Mouse (Mus musculus) lung, postnatal 0 days (tissue): ENCODE measurements around the gene Eif3g. TPM values are rescaled to one million over a fixed set of nuclear protein-coding genes. Genes with fewer than 3 reads are reported as not detected.

Experiments used
- ATAC-seq: fragments of 200-750 bp; cut with Nextera tagmentation; 2 replicates; pipeline ENCODE4 v1.8.0; 2017; ENCODE audit warnings: moderate library complexity
- DNase-seq: peaks from one replicate; pipeline ENCODE4 v3.0.0-alpha.2; 2016; ENCODE audit warnings: low spot score
- H3K27ac ChIP-seq: fragments of 300-500 bp; sonication (generic); 2 replicates; pipeline ENCODE4 v1.5.1; 2014; ENCODE audit warnings: antibody characterized with exemption, mild to moderate bottlenecking, low read length, mixed read lengths
- H3K27me3 ChIP-seq: fragments of 300-500 bp; sonication (generic); replicated peaks from 2 replicates; pipeline ENCODE4 v1.6.1; 2014; ENCODE audit warnings: low read length, mixed read lengths; ENCODE audit not compliant: insufficient read depth
- H3K36me3 ChIP-seq: fragments of 300-500 bp; sonication (generic); 2 replicates; pipeline ENCODE4 v1.6.1; 2014; ENCODE audit warnings: low read length, mixed read lengths; ENCODE audit not compliant: insufficient read depth
- H3K4me1 ChIP-seq: fragments of 300-500 bp; sonication (generic); 2 replicates; pipeline ENCODE4 v1.6.1; 2014; ENCODE audit warnings: antibody characterized with exemption, low read depth, low read length, mixed read lengths; ENCODE audit not compliant: insufficient read depth
- H3K4me2 ChIP-seq: fragments of 300-500 bp; sonication (generic); replicated peaks from 2 replicates; pipeline ENCODE4 v1.6.1; 2014; ENCODE audit warnings: low read depth, mild to moderate bottlenecking, low read length, moderate library complexity, mixed read lengths
- H3K4me3 ChIP-seq: fragments of 300-500 bp; sonication (generic); 2 replicates; pipeline ENCODE4 v1.5.1; 2014; ENCODE audit warnings: low read depth, low read length
- H3K9ac ChIP-seq: fragments of 300-500 bp; sonication (generic); replicated peaks from 2 replicates; pipeline ENCODE4 v1.6.1; 2014; ENCODE audit warnings: low read depth, mild to moderate bottlenecking
- H3K9me3 ChIP-seq: fragments of 300-500 bp; sonication (generic); 2 replicates; pipeline ENCODE4 v1.6.1; 2016; ENCODE audit warnings: low read length, mixed read lengths
- CTCF ChIP-seq: IDR thresholded peaks from 2 replicates; pipeline ENCODE4 v1.5.1; 2016; ENCODE audit warnings: antibody characterized with exemption, mild to moderate bottlenecking
- EP300 ChIP-seq: IDR thresholded peaks from 2 replicates; pipeline ENCODE4 v1.6.1; 2016; ENCODE audit warnings: antibody characterized with exemption, mild to moderate bottlenecking, control low read depth
- WGBS: fragments of 180-500 bp; shearing (Covaris S2); extraction: QIAGEN DNeasy Blood & Tissue Kit; methylation state at CpG from one replicate; pipeline ENCODE4 v1.1.7; 2014; 5-methylcytosine and 5-hydroxymethylcytosine counted together
- polyA plus RNA-seq: library from polyadenylated mRNA; unstranded; fragments of >200 nt; fragmentation: Nextera tagmentation; extraction: Ambion mirVana; gene quantifications from 2 replicates; pipeline ENCODE4 v1.2.1, GENCODE M21; 2015

Eif3g gene
- 174 and 177 TPM in 2 replicates for polyA plus RNA-seq

DNA sequence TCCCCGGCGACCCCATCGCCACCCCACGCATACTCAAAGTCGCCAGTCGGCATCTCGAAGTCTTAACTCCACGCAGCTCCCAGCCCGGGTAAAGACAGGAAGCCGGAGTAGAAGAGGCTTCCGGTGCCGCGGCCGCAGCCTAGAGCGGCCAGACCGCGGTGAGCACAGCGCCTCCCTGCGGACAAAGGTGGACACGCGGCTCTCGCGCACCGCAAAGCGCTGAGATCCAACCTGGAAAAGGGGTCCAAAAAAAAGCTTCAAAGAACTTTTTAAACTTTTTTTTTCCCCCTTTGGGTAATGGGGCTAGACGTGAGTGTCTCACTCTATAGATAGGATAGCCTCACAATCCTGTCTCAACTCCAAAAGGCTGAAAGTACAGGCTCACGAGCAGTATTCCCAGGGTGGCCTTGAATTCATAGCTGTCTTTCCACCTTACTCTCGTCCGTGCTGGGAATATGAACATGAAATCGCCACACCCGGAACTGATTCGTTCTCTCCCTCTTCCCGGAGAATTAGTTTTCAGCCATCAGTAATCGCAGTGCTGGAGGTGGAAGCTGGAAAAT, at the start of gene Eif3g:
Gene Eif3g, minus strand, starts transcription at position 113 of the 563 bp plus-strand sequence.
- WGBS, result 3% methylated on average over 34 of the region's 34 CpGs
- peak within 1 kb of the TSS; percentile 92 for H3K4me2 ChIP-seq

DNA sequence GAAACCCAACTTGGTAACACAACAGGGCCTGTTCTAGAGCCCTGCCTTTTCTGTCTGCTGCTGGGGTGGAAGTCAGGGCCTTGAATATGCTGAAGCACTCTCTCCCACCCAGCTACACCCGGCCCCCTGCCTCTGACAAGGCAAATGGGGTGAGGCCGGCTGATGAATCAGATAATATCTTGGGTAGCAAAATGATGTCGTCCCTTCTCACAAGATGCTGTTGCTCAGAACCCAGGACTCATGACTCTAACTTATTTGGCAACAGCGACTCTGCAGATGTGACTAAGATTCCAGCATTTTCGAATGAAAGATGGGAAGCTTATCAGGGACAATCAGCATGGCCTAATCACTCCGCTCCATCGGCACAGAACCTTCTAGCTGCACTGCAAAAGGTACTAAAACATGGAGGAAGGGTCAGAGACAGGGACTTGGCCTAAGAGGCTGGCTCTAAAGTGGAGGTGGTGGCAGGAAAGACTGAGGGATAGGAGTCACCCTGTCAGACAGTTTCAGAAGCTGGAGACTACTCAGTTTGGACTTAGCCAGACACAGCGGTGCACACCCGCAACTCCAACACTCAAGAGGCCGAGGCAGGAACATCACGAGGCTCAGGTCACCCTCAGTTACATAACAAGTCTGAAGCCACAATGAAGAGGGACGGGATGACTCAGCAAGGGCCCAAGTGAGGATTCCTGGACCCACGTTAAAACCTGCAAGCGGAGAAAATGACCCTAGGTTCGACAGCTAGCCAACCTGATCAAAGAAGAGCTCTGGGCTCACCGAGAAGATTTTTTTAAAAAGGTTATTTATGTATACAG, 47.9 kb upstream of the Eif3g start:
- H3K27ac ChIP-seq, result no peak overlapping the region
- WGBS, result 68% methylated on average over 16 of the region's 16 CpGs
- 0 out of 2 replicates have a peak, but pooled peaks cover 2% of the 10 kb centered on the region for H3K36me3 ChIP-seq
- DNase-seq, result no peak
- no peaks in the 10 kb centered on the region for H3K27me3 ChIP-seq
- no peaks in the 10 kb centered on the region for H3K9me3 ChIP-seq
- H3K9ac ChIP-seq, result no peak overlapping the region
- H3K4me3 ChIP-seq, result no peak overlapping the region
- TF ChIP-seq EP300 (no peak), CTCF (no peak)
- peaks cover under 1% of the 10 kb centered on the region for H3K4me1 ChIP-seq
- ATAC-seq, result no peak
- no peak overlapping the region for H3K4me2 ChIP-seq

More for the DNA sequence above, at the start of gene Eif3g:
- Histone ChIP-seq H3K9me3 (no peaks in the 10 kb centered on the region), H3K27ac (peak within 1 kb of the TSS; percentile 68), H3K36me3 (peaks cover 19% of the 10 kb centered on the region; the same call in 1 of the 2 replicates), H3K9ac (peak within 1 kb of the TSS; percentile 90), H3K27me3 (no peaks in the 10 kb centered on the region), H3K4me1 (peaks cover 9% of the 10 kb centered on the region; the same call in 1 of the 2 replicates), H3K4me3 (peak within 1 kb of the TSS; percentile 87)
- TF ChIP-seq CTCF (peak; percentile 90), EP300 (no peak)
- DNase-seq, result peak; percentile 93
- ATAC-seq, result peak; percentile 89

DNA sequence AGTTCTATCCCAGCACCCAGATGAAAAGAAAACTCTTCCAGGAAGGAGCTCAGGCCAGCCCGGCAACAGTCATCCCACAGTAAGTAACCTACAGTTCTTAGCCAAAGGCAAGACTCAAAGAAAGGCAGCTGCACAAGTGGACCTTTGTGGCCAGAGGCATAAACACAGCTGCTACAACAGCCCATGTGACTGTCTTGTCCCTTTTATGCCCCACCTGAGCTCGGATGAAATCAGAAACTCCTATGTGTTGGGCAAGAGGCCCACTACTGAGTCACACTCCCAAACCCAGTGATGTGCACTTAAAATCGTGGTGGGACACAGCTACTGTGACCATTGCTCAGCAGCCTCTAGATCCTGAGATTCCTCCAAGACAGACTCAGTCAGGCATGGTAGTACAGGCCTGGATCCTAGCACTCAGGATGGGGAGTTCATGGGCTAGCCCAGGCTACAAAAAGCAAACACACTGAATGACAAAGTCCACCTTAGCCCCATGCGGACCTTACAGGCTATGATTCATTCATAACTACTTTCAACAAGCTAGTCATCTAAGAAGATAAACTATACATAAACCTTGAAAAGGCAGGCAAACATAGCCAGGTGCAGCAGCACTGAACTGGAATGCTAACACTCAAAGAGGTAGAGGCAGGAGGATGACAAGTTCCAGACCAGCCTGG, 46.4 kb upstream of the Eif3g start:
- Histone ChIP-seq H3K27ac (no peak overlapping the region), H3K27me3 (no peaks in the 10 kb centered on the region), H3K4me2 (no peak overlapping the region), H3K4me1 (no peaks in the 10 kb centered on the region; the same call in 1 of the 2 replicates), H3K4me3 (no peak overlapping the region), H3K9ac (no peak overlapping the region), H3K36me3 (peaks cover 11% of the 10 kb centered on the region; the same call in 1 of the 2 replicates), H3K9me3 (no peaks in the 10 kb centered on the region)
- ATAC-seq (no peak), DNase-seq (no peak)
- WGBS, result 41% methylated on average over 4 of the region's 4 CpGs
- no peak for TF ChIP-seq CTCF
- no peak for TF ChIP-seq EP300

- no peak overlapping the region for H3K9ac ChIP-seq
- 25% methylated on average over 2 of the region's 2 CpGs for WGBS
- no peaks in the 10 kb centered on the region; the same call in 1 of the 2 replicates for H3K4me1 ChIP-seq
- peaks cover 19% of the 10 kb centered on the region; the same call in 1 of the 2 replicates for H3K36me3 ChIP-seq
- no peak for ATAC-seq
- H3K4me3 ChIP-seq, result no peak overlapping the region
- DNase-seq, result no peak
- no peaks in the 10 kb centered on the region for H3K27me3 ChIP-seq
- no peaks in the 10 kb centered on the region for H3K9me3 ChIP-seq
- H3K4me2 ChIP-seq, result no peak overlapping the region
- TF ChIP-seq CTCF (peak; percentile 25), EP300 (no peak)
- no peak overlapping the region for H3K27ac ChIP-seq
Observed at GRCm38 (mm10) chr9:20943911-20944310, 45.5 kb upstream of the Eif3g start.

GRCm38 (mm10) chr9:20943396-20943795, 45.0 kb upstream of the Eif3g start:
- no peak overlapping the region for H3K4me3 ChIP-seq
- no peaks in the 10 kb centered on the region for H3K27me3 ChIP-seq
- H3K4me2 ChIP-seq, result no peak overlapping the region
- H3K9me3 ChIP-seq, result no peaks in the 10 kb centered on the region
- no peak overlapping the region for H3K27ac ChIP-seq
- H3K36me3 ChIP-seq, result peaks cover 23% of the 10 kb centered on the region
- peak; percentile 41 for DNase-seq
- 89% methylated on average over 7 of the region's 7 CpGs for WGBS
- TF ChIP-seq CTCF (peak; percentile 34; the same call in 1 of the 2 replicates), EP300 (no peak)
- H3K4me1 ChIP-seq, result no peaks in the 10 kb centered on the region; the same call in 1 of the 2 replicates
- no peak overlapping the region for H3K9ac ChIP-seq
- ATAC-seq, result peak; percentile 72

GRCm38 (mm10) chr9:20923258-20923657, 24.8 kb upstream of the Eif3g start:
- DNase-seq, result no peak
- no peak for ATAC-seq
- no peak overlapping the region for H3K27ac ChIP-seq
- WGBS, result 89% methylated on average over 3 of the region's 3 CpGs
- no peak overlapping the region for H3K4me3 ChIP-seq
- H3K27me3 ChIP-seq, result no peaks in the 10 kb centered on the region
- H3K4me1 ChIP-seq, result no peaks in the 10 kb centered on the region
- H3K36me3 ChIP-seq, result peaks cover 50% of the 10 kb centered on the region
- no peak overlapping the region for H3K4me2 ChIP-seq
- H3K9me3 ChIP-seq, result no peaks in the 10 kb centered on the region
- H3K9ac ChIP-seq, result no peak overlapping the region
- TF ChIP-seq EP300 (no peak), CTCF (no peak)
